Mouse (Mus musculus) limb, embryonic 12.5 days (tissue): ENCODE measurements around the gene Dip2c. TPM values are rescaled to one million over a fixed set of nuclear protein-coding genes. Genes with fewer than 3 reads are reported as not detected.

ENCODE experiments used
- ATAC-seq: fragments of 200-750 bp; cut with Nextera tagmentation; 2 replicates; pipeline ENCODE4 v1.8.0; 2017; ENCODE audit warnings: low read depth, moderate TSS enrichment; ENCODE audit not compliant: insufficient number of reproducible peaks, insufficient read depth, low FRiP score, low TSS enrichment
- H3K27ac ChIP-seq: fragments of 300-500 bp; sonication (generic); 2 replicates; pipeline ENCODE4 v1.5.1; 2016; ENCODE audit warnings: mild to moderate bottlenecking, moderate library complexity
- H3K27me3 ChIP-seq: fragments of 300-500 bp; sonication (generic); 2 replicates; pipeline ENCODE4 v1.6.1; 2016; ENCODE audit warnings: mild to moderate bottlenecking, moderate library complexity
- H3K36me3 ChIP-seq: fragments of 300-500 bp; sonication (generic); 2 replicates; pipeline ENCODE4 v1.6.1; 2016; ENCODE audit warnings: mild to moderate bottlenecking, moderate library complexity
- H3K4me1 ChIP-seq: fragments of 300-500 bp; sonication (generic); replicated peaks from 2 replicates; pipeline ENCODE4 v1.6.1; 2016
- H3K4me2 ChIP-seq: fragments of 300-500 bp; sonication (generic); 2 replicates; pipeline ENCODE4 v1.6.1; 2016; ENCODE audit warnings: mild to moderate bottlenecking, moderate library complexity
- H3K4me3 ChIP-seq: fragments of 300-500 bp; sonication (generic); replicated peaks from 2 replicates; pipeline ENCODE4 v1.5.1; 2016; ENCODE audit warnings: mild to moderate bottlenecking
- H3K9ac ChIP-seq: fragments of 300-500 bp; sonication (generic); replicated peaks from 2 replicates; pipeline ENCODE4 v1.6.1; 2016; ENCODE audit warnings: mild to moderate bottlenecking, moderate library complexity
- H3K9me3 ChIP-seq: fragments of 300-500 bp; sonication (generic); 2 replicates; pipeline ENCODE4 v1.6.1; 2016; ENCODE audit warnings: mild to moderate bottlenecking, moderate library complexity
- WGBS: fragments of 180-500 bp; shearing (Covaris S2); methylation state at CpG from one replicate; pipeline ENCODE4 v1.1.7; 2016; 5-methylcytosine and 5-hydroxymethylcytosine counted together
- polyA plus RNA-seq: library from polyadenylated mRNA; unstranded; fragments of >200 nt; fragmentation: Nextera tagmentation; extraction: Ambion mirVana; gene quantifications from 2 replicates; pipeline ENCODE4 v1.2.1, GENCODE M21; 2016

Gene Dip2c
- polyA plus RNA-seq, 1 experiment from 2014 or later = 6.5 TPM

DNA sequence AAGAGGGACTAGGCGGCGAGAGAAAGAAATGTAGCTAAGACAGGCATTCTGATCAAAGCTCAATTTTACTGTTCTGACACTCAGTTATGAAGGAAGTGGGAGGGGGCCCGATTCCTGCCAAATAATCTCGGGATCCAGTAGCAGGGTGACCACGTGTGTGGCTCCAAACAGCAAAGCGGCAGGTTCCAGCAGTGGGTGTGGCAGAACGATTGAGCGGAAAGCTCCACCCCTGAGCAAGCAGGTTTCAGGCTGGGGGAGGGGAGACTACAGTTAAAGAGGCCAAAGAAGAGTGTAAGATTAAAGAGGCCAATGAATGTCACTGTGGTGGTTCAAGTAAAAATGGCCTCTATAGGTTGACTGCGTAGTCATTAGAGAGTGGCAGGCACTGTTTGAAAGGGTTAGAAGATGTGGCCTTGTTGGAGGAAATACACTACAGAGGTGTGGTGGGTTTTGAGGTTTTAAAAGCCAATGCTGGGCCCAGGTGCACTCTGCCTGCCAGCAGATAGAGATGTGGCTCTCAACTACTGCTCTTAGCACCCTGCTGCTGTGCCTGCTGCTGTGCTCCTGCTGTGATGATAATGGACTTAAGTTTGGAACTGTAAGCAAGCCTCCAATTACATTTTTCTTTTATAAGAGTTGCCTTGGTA, 271.5 kb downstream of the Dip2c start:
- Histone ChIP-seq H3K4me3 (no peak overlapping the region), H3K27ac (no peak overlapping the region), H3K4me1 (peaks cover 9% of the 10 kb centered on the region), H3K9ac (no peak overlapping the region), H3K9me3 (no peaks in the 10 kb centered on the region), H3K27me3 (no peaks in the 10 kb centered on the region), H3K4me2 (no peak overlapping the region), H3K36me3 (no peaks in the 10 kb centered on the region)
- ATAC-seq = no peak
- 18% methylated on average over 9 of the region's 9 CpGs for WGBS

DNA sequence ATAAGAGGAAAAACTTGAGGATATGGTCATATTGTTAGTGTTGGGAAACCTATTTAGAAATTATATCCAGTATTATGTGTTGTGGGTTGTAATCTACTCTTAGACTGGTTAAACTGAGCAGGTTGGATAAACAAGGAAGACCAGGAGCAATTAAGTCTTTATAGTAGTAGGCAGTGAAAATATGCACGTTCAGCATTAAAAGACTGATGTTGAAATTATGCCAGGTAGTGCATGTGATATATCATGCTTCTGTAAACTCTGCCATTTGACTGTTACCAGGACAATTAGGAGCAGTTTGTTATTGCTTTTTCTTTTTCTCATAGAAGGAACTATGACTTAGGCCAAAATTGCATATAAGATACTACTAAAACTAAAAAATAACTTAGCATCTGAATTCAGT, 285.8 kb downstream of the Dip2c start:
- Histone ChIP-seq H3K4me2 (no peak overlapping the region), H3K4me3 (no peak overlapping the region), H3K4me1 (no peaks in the 10 kb centered on the region; the same call in 1 of the 2 replicates), H3K27ac (no peak overlapping the region), H3K36me3 (no peaks in the 10 kb centered on the region), H3K27me3 (no peaks in the 10 kb centered on the region), H3K9ac (no peak overlapping the region), H3K9me3 (no peaks in the 10 kb centered on the region)
- ATAC-seq = no peak
- 87% methylated on average over 1 of the region's 1 CpGs for WGBS

DNA sequence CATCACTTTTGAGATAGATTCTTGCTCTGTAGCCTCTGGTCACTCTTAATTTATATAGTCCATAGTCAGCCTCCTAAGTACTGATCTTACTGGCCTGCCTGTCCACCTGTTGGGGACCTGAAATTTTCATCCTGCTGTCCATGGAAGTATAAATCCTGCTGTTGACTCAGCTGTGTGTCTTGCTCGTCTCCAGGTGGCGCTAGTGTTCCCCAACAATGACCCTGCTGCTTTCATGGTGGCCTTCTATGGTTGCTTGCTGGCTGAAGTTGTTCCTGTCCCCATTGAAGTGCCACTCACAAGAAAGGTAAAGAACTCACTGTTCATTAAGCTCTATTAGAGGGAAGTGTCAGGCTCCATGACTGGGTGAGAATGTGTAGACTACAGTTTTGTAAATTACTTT, 286.6 kb downstream of the Dip2c start:
- Histone ChIP-seq H3K27ac (no peak overlapping the region), H3K4me2 (no peak overlapping the region), H3K4me3 (no peak overlapping the region), H3K4me1 (no peaks in the 10 kb centered on the region; the same call in 1 of the 2 replicates), H3K9ac (no peak overlapping the region), H3K27me3 (no peaks in the 10 kb centered on the region), H3K9me3 (no peaks in the 10 kb centered on the region), H3K36me3 (no peaks in the 10 kb centered on the region)
- WGBS = 15% methylated on average over 2 of the region's 2 CpGs
- no peak for ATAC-seq

DNA sequence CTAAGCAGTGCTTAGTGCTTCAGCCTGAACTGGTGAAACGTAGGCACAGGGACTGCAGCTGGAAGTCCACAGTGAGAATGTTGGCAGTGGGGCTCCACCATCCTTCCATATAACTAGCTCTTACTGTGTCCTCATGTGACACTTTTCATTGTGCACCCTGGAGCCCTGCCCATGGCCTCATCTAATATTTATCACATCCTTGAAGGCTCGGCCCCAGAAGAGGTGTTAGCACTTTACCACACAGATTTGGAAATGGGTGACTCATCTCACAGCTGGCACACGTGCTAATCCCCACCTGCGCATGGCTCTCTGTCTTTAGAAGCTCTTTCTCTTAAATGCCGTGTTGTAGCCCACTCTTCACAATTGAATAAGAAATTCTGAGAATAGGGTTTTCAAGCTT, 292.5 kb downstream of the Dip2c start:
- H3K4me2 ChIP-seq = no peak overlapping the region
- H3K36me3 ChIP-seq = peaks cover 13% of the 10 kb centered on the region
- H3K27ac ChIP-seq = no peak overlapping the region
- H3K4me3 ChIP-seq = no peak overlapping the region
- no peaks in the 10 kb centered on the region for H3K4me1 ChIP-seq
- no peaks in the 10 kb centered on the region for H3K27me3 ChIP-seq
- no peak for ATAC-seq
- no peak overlapping the region for H3K9ac ChIP-seq
- 86% methylated on average over 5 of the region's 5 CpGs for WGBS
- H3K9me3 ChIP-seq = no peaks in the 10 kb centered on the region

DNA sequence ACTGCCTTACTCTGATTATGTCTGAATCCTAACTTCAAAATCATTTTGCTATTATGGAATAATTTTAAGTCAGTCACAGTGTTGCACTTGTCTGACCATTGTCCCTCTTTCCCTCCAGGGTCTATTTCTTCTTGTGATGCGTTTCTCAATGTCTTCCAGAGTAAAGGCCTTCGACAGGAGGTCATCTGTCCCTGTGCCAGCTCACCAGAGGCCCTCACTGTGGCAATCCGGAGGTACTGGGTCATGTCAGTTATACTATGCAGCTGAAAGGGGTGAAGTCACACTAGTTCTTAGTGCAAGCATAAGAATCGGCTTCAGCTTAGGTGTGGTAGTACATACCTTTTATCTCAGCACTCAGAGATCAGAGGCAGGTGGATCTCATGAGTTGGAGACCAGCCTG, 300.4 kb downstream of the Dip2c start:
- 88% methylated on average over 4 of the region's 4 CpGs for WGBS
- Histone ChIP-seq H3K4me1 (no peaks in the 10 kb centered on the region), H3K9me3 (no peaks in the 10 kb centered on the region), H3K27ac (no peak overlapping the region), H3K4me3 (no peak overlapping the region), H3K4me2 (no peak overlapping the region), H3K36me3 (peaks cover 12% of the 10 kb centered on the region; the same call in 1 of the 2 replicates), H3K9ac (no peak overlapping the region), H3K27me3 (no peaks in the 10 kb centered on the region)
- no peak for ATAC-seq

DNA sequence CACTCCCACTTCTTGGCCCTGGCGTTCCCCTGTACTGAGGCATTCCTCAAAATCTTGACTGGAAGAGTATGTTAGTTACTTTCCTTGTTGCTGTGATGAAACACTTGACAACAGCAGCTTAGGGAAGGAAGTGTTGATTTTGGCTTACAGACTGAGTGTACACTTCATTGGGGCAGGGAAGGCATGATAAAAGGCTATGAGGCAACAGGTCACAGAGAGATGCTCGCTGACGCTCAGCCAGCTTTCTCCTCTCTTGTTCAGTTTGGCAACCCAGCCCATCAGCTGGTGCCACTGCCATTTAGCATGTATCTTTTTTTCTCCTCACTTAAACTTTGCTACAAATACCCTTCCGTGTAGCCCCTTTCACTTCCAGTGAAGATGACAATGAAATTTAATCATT, 302.1 kb downstream of the Dip2c start:
- H3K27ac ChIP-seq = no peak overlapping the region
- 88% methylated on average over 4 of the region's 4 CpGs for WGBS
- H3K9ac ChIP-seq = no peak overlapping the region
- H3K4me2 ChIP-seq = no peak overlapping the region
- H3K4me1 ChIP-seq = no peaks in the 10 kb centered on the region
- ATAC-seq = no peak
- no peak overlapping the region for H3K4me3 ChIP-seq
- peaks cover 12% of the 10 kb centered on the region; the same call in 1 of the 2 replicates for H3K36me3 ChIP-seq
- H3K27me3 ChIP-seq = no peaks in the 10 kb centered on the region
- H3K9me3 ChIP-seq = no peaks in the 10 kb centered on the region

DNA sequence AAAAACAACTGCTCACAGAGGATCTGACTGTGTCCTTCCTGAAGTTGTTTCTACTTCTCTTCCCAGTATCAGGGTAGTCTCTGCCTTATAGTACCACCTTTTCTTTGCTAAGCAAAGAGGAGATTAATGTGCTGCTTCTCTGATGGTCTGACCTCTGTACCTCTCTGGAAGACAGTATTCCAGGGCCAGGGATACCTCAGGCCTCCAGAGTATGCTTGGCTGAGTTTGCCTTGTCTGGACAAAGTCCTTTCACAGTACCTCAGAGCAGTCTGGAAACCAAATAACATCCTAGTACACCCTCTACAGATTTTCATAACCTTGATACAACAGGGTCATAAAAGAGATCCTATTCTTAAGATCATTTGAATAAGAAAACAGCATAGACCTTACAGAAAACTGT, 305.5 kb downstream of the Dip2c start:
- Histone ChIP-seq H3K9me3 (no peaks in the 10 kb centered on the region), H3K27me3 (no peaks in the 10 kb centered on the region), H3K4me2 (no peak overlapping the region), H3K4me1 (no peaks in the 10 kb centered on the region), H3K9ac (no peak overlapping the region), H3K4me3 (no peak overlapping the region), H3K27ac (no peak overlapping the region), H3K36me3 (peaks cover 10% of the 10 kb centered on the region; the same call in 1 of the 2 replicates)
- ATAC-seq = no peak

DNA sequence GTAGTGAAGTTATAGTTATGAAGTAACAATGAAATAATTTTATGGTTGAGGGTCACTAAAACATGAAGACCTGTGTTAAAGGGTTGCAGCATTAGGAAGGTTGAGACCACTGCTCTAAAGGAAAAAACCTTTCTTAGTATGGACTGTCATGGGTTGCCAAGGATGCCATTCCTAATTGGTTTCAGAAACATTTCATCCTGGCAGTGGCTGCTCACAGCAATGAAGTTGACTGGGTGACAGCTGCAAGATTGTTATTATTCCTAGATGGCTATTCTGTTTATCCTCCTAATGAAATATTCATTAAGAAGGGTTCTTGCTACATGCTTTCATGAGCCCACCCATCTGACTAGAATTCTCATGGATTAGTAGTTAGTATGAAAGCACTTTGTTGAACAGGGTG, 307.3 kb downstream of the Dip2c start:
- H3K27ac ChIP-seq = no peak overlapping the region
- no peak for ATAC-seq
- no peaks in the 10 kb centered on the region for H3K27me3 ChIP-seq

DNA sequence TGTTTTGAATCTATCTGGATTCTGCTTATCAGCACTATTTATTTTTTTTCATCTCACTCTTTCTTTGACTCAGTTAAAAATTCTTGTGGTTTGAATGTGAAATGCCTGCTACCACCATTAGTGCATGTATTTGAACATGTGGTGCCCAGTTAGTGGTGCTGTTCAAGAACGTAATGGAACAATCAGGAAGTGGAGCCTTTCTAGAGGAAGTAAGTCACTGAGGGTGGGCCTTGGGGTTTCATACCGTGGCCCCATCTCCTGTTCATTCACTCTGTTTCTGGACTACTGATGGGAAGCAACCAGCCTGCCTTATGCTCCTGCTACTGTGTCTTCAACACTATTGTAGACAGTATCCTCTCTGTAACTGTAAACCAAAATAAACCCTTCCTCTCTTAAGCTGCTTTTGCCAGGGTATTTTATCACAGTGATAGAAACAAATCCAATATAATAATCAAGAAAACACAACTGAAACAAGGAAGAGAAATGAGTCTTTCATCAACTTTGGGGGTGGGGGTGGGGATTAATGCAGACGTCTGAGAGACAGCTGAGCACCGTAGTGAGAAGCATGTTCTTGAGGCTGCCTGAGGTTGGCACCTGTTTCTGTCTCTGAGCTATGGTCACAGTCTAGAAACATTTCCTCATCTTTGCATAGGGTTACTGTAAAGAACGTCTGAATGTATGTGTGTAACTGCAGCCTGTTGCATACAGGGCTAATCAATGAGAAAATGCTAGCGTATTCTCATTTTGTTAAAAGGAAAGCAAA, 323.2 kb downstream of the Dip2c start:
- WGBS = 78% methylated on average over 6 of the region's 6 CpGs
- H3K27ac ChIP-seq = no peak overlapping the region
- no peak for ATAC-seq
- no peaks in the 10 kb centered on the region for H3K36me3 ChIP-seq
- no peaks in the 10 kb centered on the region for H3K9me3 ChIP-seq
- H3K9ac ChIP-seq = no peak overlapping the region
- H3K27me3 ChIP-seq = no peaks in the 10 kb centered on the region
- no peak overlapping the region for H3K4me2 ChIP-seq
- H3K4me1 ChIP-seq = no peaks in the 10 kb centered on the region
- no peak overlapping the region for H3K4me3 ChIP-seq

More for the DNA sequence above, 307.3 kb downstream of the Dip2c start:
- Histone ChIP-seq H3K9me3 (no peaks in the 10 kb centered on the region), H3K36me3 (peaks cover 4% of the 10 kb centered on the region; the same call in 1 of the 2 replicates), H3K4me1 (no peaks in the 10 kb centered on the region), H3K9ac (no peak overlapping the region), H3K4me3 (no peak overlapping the region), H3K4me2 (no peak overlapping the region)

DNA sequence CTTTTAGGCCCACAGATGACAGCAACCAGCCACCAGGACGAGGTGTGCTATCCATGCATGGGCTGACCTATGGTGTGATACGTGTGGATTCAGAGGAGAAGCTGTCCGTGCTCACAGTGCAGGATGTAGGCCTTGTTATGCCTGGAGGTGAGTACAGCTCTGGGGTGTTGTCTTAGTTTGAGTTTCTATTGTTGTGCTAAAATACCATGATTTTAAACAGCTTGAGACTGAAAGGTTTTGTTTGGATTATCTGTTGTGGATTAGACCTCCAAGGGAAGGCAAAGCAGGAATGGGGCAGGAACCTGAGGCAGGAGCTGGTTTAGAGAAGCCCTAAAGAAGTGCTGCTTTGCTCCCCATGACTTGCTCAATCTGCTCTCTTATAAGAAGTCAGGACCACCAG, 325.0 kb downstream of the Dip2c start:
- no peak for ATAC-seq
- no peaks in the 10 kb centered on the region for H3K4me1 ChIP-seq
- no peaks in the 10 kb centered on the region for H3K9me3 ChIP-seq
- peaks cover 16% of the 10 kb centered on the region; the same call in 1 of the 2 replicates for H3K36me3 ChIP-seq
- H3K4me2 ChIP-seq = no peak overlapping the region
- no peaks in the 10 kb centered on the region for H3K27me3 ChIP-seq
- no peak overlapping the region for H3K9ac ChIP-seq
- 79% methylated on average over 3 of the region's 3 CpGs for WGBS
- no peak overlapping the region for H3K27ac ChIP-seq
- no peak overlapping the region for H3K4me3 ChIP-seq

DNA sequence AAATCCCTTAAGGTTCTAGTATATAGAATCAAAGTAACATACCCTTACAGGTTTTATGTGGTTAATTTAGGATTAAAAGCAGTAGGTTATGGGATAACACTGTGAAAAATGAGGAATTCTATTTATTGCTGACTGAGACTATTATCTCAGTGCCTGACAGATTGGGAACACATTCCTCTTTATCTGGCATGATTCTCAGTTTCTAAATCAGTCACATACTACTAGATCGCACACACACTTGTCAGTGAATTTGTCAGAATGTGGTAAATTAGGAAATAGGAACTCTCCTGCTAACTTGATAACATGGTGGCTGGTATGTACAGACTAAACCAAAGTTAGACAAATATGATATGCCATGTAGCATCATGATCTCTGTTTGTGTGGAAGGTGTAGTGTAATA, 334.9 kb downstream of the Dip2c start:
- no peak for ATAC-seq
- H3K27ac ChIP-seq = no peak overlapping the region
- H3K9ac ChIP-seq = no peak overlapping the region
- H3K27me3 ChIP-seq = no peaks in the 10 kb centered on the region
- H3K4me3 ChIP-seq = no peak overlapping the region
- H3K4me1 ChIP-seq = no peaks in the 10 kb centered on the region
- H3K4me2 ChIP-seq = no peak overlapping the region
- WGBS = 93% methylated on average over 1 of the region's 1 CpGs
- no peaks in the 10 kb centered on the region for H3K9me3 ChIP-seq
- peaks cover 26% of the 10 kb centered on the region; the same call in 1 of the 2 replicates for H3K36me3 ChIP-seq
